Mouse (Mus musculus) ES-E14 (cell line): ENCODE measurements around the gene Pin1rt1.

Experiments
- HCFC1 ChIP-seq: IDR thresholded peaks from 2 replicates; pipeline ENCODE4 v1.6.1; 2012; ENCODE audit warnings: low read length, inconsistent platforms, borderline replicate concordance; ENCODE audit not compliant: insufficient read depth
- MAFK ChIP-seq: IDR thresholded peaks from 2 replicates; pipeline ENCODE4 v1.6.1; 2014; ENCODE audit warnings: mild to moderate bottlenecking, low read depth, low read length, inconsistent platforms; ENCODE audit not compliant: insufficient read depth
- ZC3H11A ChIP-seq: IDR thresholded peaks from 2 replicates; pipeline ENCODE4 v1.6.1; 2012; ENCODE audit warnings: low read depth, mild to moderate bottlenecking, inconsistent platforms, low read length, borderline replicate concordance

- TF ChIP-seq ZC3H11A = peak; percentile 81
- no peak for TF ChIP-seq MAFK
- no peak for TF ChIP-seq HCFC1
Measured at GRCm38 (mm10) chr2:104685418-104685817, 30.8 kb downstream of the Pin1rt1 start.
